Mouse (Mus musculus) cortical plate, adult 2 months (tissue): Measurements from ENCODE around the gene Otud5. TPM values are rescaled to one million over a fixed set of nuclear protein-coding genes. Genes with fewer than 3 reads are reported as not detected.
A peak's percentile ranks its signal among the peaks of the same experiment; 100 is the strongest.

Experiments
- H3K27ac ChIP-seq: fragments of 200-500 bp; 2 replicates; pipeline ENCODE4 v1.5.1; 2012; ENCODE audit warnings: low read length, control low read depth, inconsistent platforms; ENCODE audit not compliant: insufficient read depth
- H3K4me1 ChIP-seq: fragments of 200-500 bp; 2 replicates; pipeline ENCODE4 v1.6.1; 2011; ENCODE audit warnings: low read length; ENCODE audit not compliant: control insufficient read depth, insufficient read depth
- H3K4me3 ChIP-seq: fragments of 200-500 bp; 2 replicates; pipeline ENCODE4 v1.5.1; 2011; ENCODE audit warnings: mild to moderate bottlenecking, low read length, control low read depth; ENCODE audit not compliant: insufficient read depth
- CTCF ChIP-seq: fragments of 200-500 bp; IDR thresholded peaks from 2 replicates; pipeline ENCODE4 v1.5.1; 2011; ENCODE audit warnings: mild to moderate bottlenecking, control low read depth, low read length; ENCODE audit not compliant: insufficient read depth; ENCODE audit errors: extremely low read depth
- POLR2A ChIP-seq: fragments of 200-500 bp; IDR thresholded peaks from 2 replicates; pipeline ENCODE4 v1.6.1; 2011; ENCODE audit warnings: mild to moderate bottlenecking, low read length, control low read depth; ENCODE audit not compliant: insufficient read depth; ENCODE audit errors: extremely low read depth
- polyA plus RNA-seq: library from polyadenylated mRNA; depleted of rRNA; stranded (reverse); fragments of >200 nt; gene quantifications from 2 replicates; pipeline ENCODE4 v1.2.3, GENCODE M21; 2012

Otud5 gene
- polyA plus RNA-seq, 1 experiment = 46.4 TPM

DNA sequence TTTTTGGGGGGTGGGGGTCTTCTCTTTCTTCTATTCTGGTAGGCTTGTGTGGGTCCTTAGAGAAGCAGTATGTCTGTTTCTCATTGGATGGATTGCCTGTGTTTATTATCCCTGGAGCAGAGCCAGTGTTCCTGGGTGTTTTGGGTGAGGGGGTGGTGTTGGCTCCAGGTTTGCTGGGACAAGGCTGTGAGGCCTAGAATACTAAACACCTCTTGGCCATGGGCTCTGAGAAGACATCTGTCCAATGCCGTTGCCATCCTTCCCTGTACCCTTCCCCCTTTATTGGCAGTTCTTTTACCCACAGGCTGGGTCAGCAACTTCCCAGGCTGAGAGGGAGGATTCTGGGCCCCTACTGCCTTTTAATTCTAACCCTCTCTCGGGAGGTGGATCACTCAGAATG is 6.7 kb downstream of the Otud5 start:
- H3K27ac ChIP-seq = no peak overlapping the region; the same call in 1 of the 2 replicates
- H3K4me1 ChIP-seq = peaks cover 2% of the 10 kb centered on the region; the same call in 1 of the 2 replicates
- no peak overlapping the region for H3K4me3 ChIP-seq
- no peak for TF ChIP-seq POLR2A
- TF ChIP-seq CTCF = no peak

DNA sequence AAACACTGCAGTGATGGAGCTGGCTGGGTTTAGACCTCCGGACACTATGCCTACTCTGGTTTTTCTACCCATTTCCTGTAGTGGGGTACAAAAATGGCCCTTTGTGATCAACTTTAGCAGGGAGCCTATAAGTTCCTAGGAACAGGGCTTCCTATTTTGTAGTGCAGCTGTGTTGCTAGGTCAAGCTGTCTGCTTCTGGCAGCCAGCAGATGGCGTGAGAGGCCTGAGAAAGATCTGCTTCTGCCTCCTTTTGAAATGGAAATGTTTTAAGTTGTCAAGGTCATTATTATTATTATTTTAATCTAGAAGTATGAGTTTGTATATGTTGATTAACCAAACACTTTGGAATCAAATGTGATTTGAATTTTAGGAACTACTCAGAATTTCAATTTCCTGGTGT is 13.4 kb downstream of the Otud5 start:
- TF ChIP-seq CTCF (peak; percentile 54), POLR2A (no peak)
- Histone ChIP-seq H3K4me3 (no peak overlapping the region), H3K4me1 (no peaks in the 10 kb centered on the region), H3K27ac (no peak overlapping the region)

DNA sequence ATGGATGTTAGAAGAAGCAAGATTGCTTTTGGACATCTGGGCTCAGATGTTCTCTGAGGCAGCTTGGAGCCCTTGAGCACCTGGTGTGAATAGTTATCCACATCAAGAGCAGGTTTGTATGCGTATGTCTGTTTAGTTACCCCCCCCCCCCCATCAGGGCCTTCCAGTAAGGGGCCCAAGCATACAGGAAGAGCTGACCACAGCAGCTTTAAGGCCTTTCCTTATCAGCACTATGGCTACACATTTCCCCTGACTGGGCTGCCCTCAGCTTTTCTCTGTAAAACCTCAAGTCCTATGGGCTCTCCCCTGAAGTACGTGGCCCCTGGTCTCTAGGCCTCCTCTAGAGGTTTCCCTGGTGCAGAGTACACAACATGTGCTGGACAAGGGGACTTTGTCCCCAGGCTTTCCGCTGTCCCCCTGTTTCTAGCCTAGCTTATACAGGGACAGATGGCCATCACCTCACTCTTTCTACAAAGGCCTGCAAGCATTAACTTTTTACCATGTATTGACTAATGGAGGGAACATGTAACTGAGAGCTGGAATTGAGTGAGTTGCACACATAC is 18.1 kb downstream of the Otud5 start:
- TF ChIP-seq POLR2A = no peak
- no peak for TF ChIP-seq CTCF
- no peaks in the 10 kb centered on the region for H3K4me1 ChIP-seq
- no peak overlapping the region for H3K4me3 ChIP-seq
- no peak overlapping the region for H3K27ac ChIP-seq

DNA sequence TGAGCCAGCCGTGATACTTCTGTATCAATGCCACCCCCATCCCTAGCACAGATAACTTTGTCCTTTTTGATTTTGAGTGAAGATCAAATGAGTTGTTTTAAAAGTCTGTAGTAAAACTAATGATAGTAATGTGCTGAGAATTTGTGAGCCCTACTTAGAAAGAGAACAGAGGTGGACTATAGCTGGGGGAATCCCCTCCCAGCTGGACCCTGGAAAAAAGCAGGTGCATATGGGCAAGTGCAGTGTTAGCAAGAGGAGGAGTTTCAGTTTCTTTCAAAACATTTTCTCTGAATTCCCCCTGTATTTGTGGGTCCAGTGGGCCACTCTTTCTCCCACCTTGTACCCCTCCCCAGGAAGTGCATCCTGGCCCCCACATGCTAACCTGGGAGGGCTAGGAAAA is 22.0 kb downstream of the Otud5 start:
- Histone ChIP-seq H3K4me1 (no peaks in the 10 kb centered on the region), H3K27ac (no peak overlapping the region), H3K4me3 (no peak overlapping the region)
- TF ChIP-seq CTCF (no peak), POLR2A (no peak)

DNA sequence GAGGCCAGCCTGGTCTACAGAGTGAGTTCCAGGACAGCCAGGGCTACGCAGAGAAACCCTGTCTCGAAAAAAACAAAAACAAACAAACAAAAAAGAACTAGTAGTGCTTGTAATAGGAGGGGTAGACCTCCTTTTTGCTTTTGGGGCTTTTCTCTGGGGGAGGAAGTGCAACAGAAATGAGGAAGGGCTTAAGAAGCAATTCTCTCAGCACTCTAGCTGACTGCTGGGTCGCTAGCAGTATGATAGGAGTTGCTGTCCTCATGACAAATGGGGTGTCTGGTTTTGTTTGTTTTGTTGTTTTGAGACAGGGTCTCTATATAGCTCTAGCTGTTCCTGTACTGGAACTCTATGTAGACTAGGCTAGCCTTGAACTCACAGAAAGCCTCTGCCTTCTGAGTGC is 23.4 kb downstream of the Otud5 start:
- TF ChIP-seq CTCF (no peak), POLR2A (no peak)
- no peak overlapping the region for H3K27ac ChIP-seq
- H3K4me1 ChIP-seq = no peaks in the 10 kb centered on the region
- H3K4me3 ChIP-seq = no peak overlapping the region

DNA sequence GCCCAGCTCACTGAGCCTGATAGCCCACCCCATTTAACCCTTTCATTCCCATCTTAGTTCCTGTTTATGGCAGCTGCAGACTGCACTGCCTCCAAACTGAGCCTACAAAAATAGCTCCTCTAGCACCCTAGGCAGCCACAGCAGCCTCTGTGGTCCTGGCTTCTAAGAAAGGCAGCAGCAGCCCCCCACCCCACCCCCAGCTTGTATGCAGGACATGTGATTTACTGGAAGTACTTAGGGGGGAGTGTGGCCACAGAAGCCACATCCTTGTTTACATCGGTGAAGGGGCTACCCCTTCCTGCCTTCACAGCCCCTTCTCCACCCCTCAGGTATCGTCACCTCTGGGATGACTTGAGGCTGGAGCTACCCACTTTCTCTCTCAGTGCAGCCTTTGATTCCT is 24.2 kb downstream of the Otud5 start:
- Histone ChIP-seq H3K4me1 (no peaks in the 10 kb centered on the region), H3K27ac (no peak overlapping the region), H3K4me3 (no peak overlapping the region)
- TF ChIP-seq POLR2A (no peak), CTCF (no peak)

DNA sequence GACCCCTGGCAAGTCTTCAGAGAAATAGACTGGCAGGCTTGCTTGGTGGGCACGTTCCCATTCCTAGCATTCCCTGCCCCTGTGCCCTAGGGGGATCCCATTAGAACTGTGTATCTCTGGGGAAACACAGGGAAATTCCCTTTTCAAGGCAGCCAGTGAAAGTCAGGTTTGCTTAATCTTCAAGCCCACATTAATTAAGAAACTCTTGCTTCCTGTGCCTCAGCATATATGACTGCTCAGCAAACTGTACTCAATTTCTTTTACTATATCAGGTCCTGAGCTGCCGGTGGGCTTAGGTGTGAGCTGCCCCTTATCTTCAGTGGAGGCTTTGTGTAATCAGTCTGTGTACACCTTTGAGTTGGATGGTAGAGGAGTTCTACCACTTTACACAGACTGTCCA is 24.6 kb downstream of the Otud5 start:
- no peak overlapping the region for H3K27ac ChIP-seq
- TF ChIP-seq CTCF (no peak), POLR2A (no peak)
- H3K4me3 ChIP-seq = no peak overlapping the region
- H3K4me1 ChIP-seq = no peaks in the 10 kb centered on the region

DNA sequence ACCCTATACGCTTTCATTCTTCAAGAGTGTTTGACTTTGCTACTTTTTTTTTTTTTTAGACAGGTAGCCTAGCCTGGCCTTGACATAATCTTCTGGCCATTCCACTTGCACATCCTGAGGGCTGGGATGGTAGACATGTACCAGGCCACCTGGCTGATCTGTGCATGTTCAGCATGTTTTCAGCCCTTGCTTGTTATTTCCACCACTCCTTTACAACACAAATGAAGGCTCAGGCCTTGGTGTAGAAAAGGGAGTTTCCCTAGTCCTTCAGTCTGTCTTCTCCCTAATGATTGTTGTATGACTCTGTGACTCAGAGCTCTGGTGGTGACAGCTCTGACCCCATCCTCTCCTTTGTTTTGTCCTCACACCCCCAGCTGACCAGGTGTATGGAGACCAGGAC is 26.0 kb downstream of the Otud5 start:
- H3K4me3 ChIP-seq = no peak overlapping the region
- no peaks in the 10 kb centered on the region for H3K4me1 ChIP-seq
- no peak overlapping the region for H3K27ac ChIP-seq
- TF ChIP-seq POLR2A = no peak
- TF ChIP-seq CTCF = no peak

DNA sequence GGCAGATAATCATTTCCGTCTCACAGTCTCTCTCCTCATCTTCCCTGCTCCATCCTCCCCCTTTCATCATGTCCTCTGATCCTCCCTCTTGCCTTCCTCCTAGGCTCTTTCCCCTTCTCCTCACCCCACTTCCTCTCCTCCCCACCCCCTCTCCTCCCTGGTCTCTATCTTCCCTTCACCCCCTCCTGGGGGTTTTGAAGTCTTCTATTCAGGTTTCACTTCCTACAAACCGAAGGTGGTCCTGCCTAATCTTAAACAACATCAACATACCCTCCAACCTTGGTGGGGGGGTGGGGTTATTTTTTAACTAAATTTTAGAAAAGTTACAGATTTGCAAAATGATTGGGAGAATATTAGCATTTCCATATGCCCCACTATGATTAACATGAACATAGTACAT is 27.3 kb downstream of the Otud5 start:
- Histone ChIP-seq H3K27ac (no peak overlapping the region), H3K4me3 (no peak overlapping the region), H3K4me1 (no peaks in the 10 kb centered on the region)
- TF ChIP-seq POLR2A (no peak), CTCF (no peak)

DNA sequence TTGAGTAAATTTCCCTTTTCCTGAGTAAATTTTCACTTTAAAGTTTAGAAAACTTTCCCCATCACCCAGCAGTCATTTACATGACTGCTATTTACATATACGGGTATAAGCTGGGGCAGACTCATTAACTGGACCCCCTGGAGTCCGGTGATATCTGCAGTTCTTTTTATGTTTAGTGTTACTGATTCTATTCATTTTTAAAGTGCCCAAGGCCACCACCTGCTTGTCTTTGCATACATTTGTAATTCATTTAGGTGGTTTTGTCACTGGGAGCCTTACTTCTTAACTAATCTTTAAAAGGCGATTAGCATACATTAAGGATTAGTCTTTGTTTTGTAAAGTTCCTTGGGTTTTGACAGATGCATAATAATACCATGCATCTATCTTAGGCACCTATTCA is 28.7 kb downstream of the Otud5 start:
- Histone ChIP-seq H3K4me1 (no peaks in the 10 kb centered on the region), H3K27ac (no peak overlapping the region), H3K4me3 (no peak overlapping the region)
- no peak for TF ChIP-seq CTCF
- no peak for TF ChIP-seq POLR2A

DNA sequence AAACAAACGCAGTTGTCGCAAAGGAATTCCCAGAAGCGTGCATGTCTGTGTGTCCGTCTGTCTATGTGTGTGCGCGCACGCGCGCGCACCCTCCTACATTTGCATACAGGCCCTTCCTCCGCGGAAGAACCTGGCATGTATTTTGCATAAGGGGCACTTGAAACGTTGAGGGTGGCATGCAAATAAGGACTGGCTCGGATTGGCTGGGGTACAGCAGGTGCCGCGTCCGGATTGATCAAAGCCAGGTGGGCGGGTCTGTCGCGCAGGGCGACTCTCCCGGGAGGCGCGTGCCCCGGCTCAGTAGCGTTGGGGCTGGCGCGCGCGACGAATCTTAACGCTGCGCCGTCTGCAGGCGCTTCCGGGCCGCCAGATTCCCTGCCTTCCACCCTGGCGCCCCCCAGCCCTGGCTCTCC is 36.8 kb downstream of the Otud5 start, which contains the start of gene Pim2:
Pim2 (plus strand) TSS at position 256 of the 413 bp plus-strand sequence.
- H3K4me1 ChIP-seq = no peaks in the 10 kb centered on the region
- peak; percentile 42; the same call in 1 of the 2 replicates for TF ChIP-seq POLR2A
- no peak for TF ChIP-seq CTCF
- H3K27ac ChIP-seq = peak within 1 kb of the TSS; percentile 82
- H3K4me3 ChIP-seq = peak within 1 kb of the TSS; percentile 96
